Mouse (Mus musculus): ENCODE measurements around the gene Ppp1r37. TPM values are rescaled to one million over a fixed set of nuclear protein-coding genes. Genes with fewer than 3 reads are reported as not detected.

Ppp1r37 gene
- polyA plus RNA-seq, 1 experiment from 2014 or later, result 18.3 TPM

GRCm38 (mm10) chr7:19506969-19507611 lies 55.8 kb downstream of the Ppp1r37 start:
- Histone ChIP-seq H3K4me1 (replicated peaks) (peaks cover 17% of the 10 kb centered on the region), H3K4me2 (replicated peaks) (peak overlapping the region; percentile 97), H3K36me3 (no peaks in the 10 kb centered on the region), H3K9me3 (no peaks in the 10 kb centered on the region), H3K9ac (peak overlapping the region; percentile 65), H3K27ac (peak overlapping the region; percentile 17; the same call in 1 of the 2 replicates), H3K27me3 (replicated peaks) (no peaks in the 10 kb centered on the region), H3K4me3 (replicated peaks) (peak overlapping the region; percentile 89)
- WGBS, result 2% methylated on average over 68 of the region's 71 CpGs
- ATAC-seq, result no peak

DNA sequence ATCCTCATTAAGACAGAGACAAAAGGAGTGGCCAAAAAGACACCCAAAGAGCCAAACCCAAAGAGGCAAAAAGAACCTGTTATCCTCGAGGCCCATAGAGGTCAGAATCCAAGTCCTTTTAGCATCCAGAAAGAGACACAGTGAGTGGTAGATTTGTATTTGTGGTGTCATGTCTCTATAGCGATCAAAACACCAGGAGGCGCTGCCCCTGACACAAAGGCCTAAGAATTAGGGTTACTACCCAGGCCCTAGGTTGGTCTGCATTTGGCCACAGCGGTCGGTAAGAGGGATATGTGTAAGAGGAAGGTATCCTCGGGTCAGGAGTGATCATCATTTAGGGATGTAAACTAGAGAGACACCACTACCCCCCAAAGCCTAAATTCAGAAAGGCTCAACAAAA lies 56.5 kb downstream of the Ppp1r37 start:
- WGBS, result 39% methylated on average over 6 of the region's 6 CpGs
- Histone ChIP-seq H3K4me1 (replicated peaks) (peaks cover 17% of the 10 kb centered on the region), H3K36me3 (no peaks in the 10 kb centered on the region), H3K27ac (no peak overlapping the region), H3K9me3 (no peaks in the 10 kb centered on the region), H3K9ac (no peak overlapping the region), H3K4me3 (replicated peaks) (peak overlapping the region; percentile 89), H3K27me3 (replicated peaks) (no peaks in the 10 kb centered on the region), H3K4me2 (replicated peaks) (peak overlapping the region; percentile 97)
- ATAC-seq, result no peak

DNA sequence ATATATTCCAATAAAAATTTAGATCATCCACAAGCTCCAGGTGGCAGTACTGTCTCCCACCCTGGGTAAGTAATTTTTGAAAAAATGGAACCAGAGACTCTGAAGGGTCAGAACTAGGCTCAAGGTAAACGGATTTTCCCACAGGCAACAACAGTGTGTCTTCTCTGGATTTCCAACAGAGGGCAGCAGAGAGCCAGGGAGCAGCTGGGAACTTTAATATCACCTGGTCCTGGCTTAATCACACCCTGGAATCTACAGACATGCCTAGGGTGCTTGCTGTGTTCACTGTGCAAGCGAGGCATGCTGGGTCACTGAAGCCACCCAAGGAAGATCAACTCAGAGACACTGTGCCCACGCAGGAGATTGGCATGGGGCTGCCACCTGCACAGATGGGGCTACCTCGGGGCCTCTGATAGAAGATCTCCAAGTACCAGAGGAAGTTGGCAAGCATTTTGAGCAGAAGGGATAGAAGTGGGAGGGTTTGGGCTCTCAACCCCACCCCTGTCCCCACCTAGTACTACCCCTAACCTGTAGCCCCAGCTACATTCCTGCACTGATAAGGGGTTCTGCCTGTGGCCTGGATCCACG lies 59.3 kb downstream of the Ppp1r37 start:
- Histone ChIP-seq H3K4me2 (replicated peaks) (no peak overlapping the region), H3K27me3 (replicated peaks) (no peaks in the 10 kb centered on the region), H3K36me3 (no peaks in the 10 kb centered on the region), H3K4me1 (replicated peaks) (peaks cover 14% of the 10 kb centered on the region; the same call in 1 of the 2 replicates), H3K9me3 (no peaks in the 10 kb centered on the region), H3K27ac (no peak overlapping the region), H3K4me3 (replicated peaks) (no peak overlapping the region), H3K9ac (no peak overlapping the region)
- ATAC-seq, result 0 out of 2 replicates have a peak, but pooled peaks have one; percentile 3
- 28% methylated on average over 5 of the region's 5 CpGs for WGBS

DNA sequence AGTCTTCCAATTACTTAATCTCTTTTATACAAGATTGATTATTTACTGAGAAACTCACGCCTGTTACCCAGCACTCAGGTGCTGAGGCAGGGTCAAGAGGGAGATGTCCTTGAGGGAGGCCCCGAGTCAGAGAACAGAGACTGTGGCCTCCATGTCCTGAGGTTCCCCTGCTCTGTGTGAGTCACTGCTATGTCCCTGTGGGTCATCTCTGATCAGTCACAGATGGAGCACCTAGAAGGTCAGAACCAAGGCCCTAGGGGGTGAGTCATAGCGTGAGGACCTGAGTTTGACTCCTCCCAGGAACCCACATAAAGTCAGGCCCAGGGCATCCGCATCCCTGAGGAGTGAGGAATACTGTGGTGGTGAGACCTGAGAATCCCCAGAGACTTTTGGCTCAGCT lies 61.2 kb downstream of the Ppp1r37 start:
- Histone ChIP-seq H3K4me2 (replicated peaks) (no peak overlapping the region), H3K27ac (no peak overlapping the region)
- 78% methylated on average over 4 of the region's 4 CpGs for WGBS

GRCm38 (mm10) chr7:19500420-19501363 lies 62.2 kb downstream of the Ppp1r37 start:
- Histone ChIP-seq H3K27ac (no peak overlapping the region), H3K4me1 (replicated peaks) (0 out of 2 replicates have a peak, but pooled peaks cover 2% of the 10 kb centered on the region), H3K9me3 (no peaks in the 10 kb centered on the region), H3K9ac (no peak overlapping the region), H3K4me3 (replicated peaks) (no peak overlapping the region), H3K27me3 (replicated peaks) (no peaks in the 10 kb centered on the region), H3K4me2 (replicated peaks) (no peak overlapping the region), H3K36me3 (no peaks in the 10 kb centered on the region)
- ATAC-seq, result no peak
- 67% methylated on average over 12 of the region's 12 CpGs for WGBS

More for the DNA sequence above, 61.2 kb downstream of the Ppp1r37 start:
- H3K4me1 ChIP-seq (replicated peaks), result peaks cover 3% of the 10 kb centered on the region; the same call in 1 of the 2 replicates
- no peak overlapping the region for H3K4me3 ChIP-seq (replicated peaks)
- no peak overlapping the region for H3K9ac ChIP-seq
- no peak for ATAC-seq
- no peaks in the 10 kb centered on the region for H3K36me3 ChIP-seq
- H3K9me3 ChIP-seq, result no peaks in the 10 kb centered on the region
- H3K27me3 ChIP-seq (replicated peaks), result no peaks in the 10 kb centered on the region

- WGBS, result 63% methylated on average over 4 of the region's 4 CpGs
- Histone ChIP-seq H3K9ac (no peak overlapping the region), H3K4me3 (replicated peaks) (no peak overlapping the region), H3K36me3 (no peaks in the 10 kb centered on the region), H3K27ac (no peak overlapping the region), H3K9me3 (no peaks in the 10 kb centered on the region), H3K4me2 (replicated peaks) (no peak overlapping the region), H3K27me3 (replicated peaks) (no peaks in the 10 kb centered on the region; the same call in 1 of the 2 replicates), H3K4me1 (replicated peaks) (0 out of 2 replicates have a peak, but pooled peaks cover 2% of the 10 kb centered on the region)
- ATAC-seq, result no peak
Observed at GRCm38 (mm10) chr7:19498326-19498725, 64.5 kb downstream of the Ppp1r37 start.

- H3K9ac ChIP-seq, result no peak overlapping the region
- no peak for ATAC-seq
- H3K4me1 ChIP-seq (replicated peaks), result peaks cover 8% of the 10 kb centered on the region
- no peak overlapping the region for H3K27ac ChIP-seq
- peaks cover 11% of the 10 kb centered on the region for H3K27me3 ChIP-seq (replicated peaks)
- WGBS, result 77% methylated on average over 5 of the region's 5 CpGs
- no peak overlapping the region for H3K4me3 ChIP-seq (replicated peaks)
- no peaks in the 10 kb centered on the region for H3K36me3 ChIP-seq
- no peak overlapping the region for H3K4me2 ChIP-seq (replicated peaks)
- H3K9me3 ChIP-seq, result no peaks in the 10 kb centered on the region
Observed at GRCm38 (mm10) chr7:19496214-19496555, 66.7 kb downstream of the Ppp1r37 start.

GRCm38 (mm10) chr7:19495521-19496213 lies 67.2 kb downstream of the Ppp1r37 start:
- no peak for ATAC-seq
- WGBS, result 55% methylated on average over 20 of the region's 20 CpGs
- Histone ChIP-seq H3K27me3 (replicated peaks) (peaks cover 17% of the 10 kb centered on the region), H3K36me3 (no peaks in the 10 kb centered on the region), H3K9me3 (no peaks in the 10 kb centered on the region), H3K9ac (no peak overlapping the region), H3K4me2 (replicated peaks) (no peak overlapping the region), H3K27ac (no peak overlapping the region), H3K4me3 (replicated peaks) (no peak overlapping the region), H3K4me1 (replicated peaks) (peaks cover 8% of the 10 kb centered on the region)

- peaks cover 8% of the 10 kb centered on the region for H3K4me1 ChIP-seq (replicated peaks)
- peaks cover 21% of the 10 kb centered on the region for H3K27me3 ChIP-seq (replicated peaks)
- ATAC-seq, result no peak
- no peak overlapping the region for H3K9ac ChIP-seq
- no peak overlapping the region for H3K4me3 ChIP-seq (replicated peaks)
- no peak overlapping the region for H3K4me2 ChIP-seq (replicated peaks)
- no peaks in the 10 kb centered on the region for H3K9me3 ChIP-seq
- 81% methylated on average over 25 of the region's 25 CpGs for WGBS
- no peaks in the 10 kb centered on the region for H3K36me3 ChIP-seq
- no peak overlapping the region for H3K27ac ChIP-seq
Observed at GRCm38 (mm10) chr7:19494751-19495474, 68.0 kb downstream of the Ppp1r37 start.

- Histone ChIP-seq H3K36me3 (no peaks in the 10 kb centered on the region), H3K27ac (no peak overlapping the region), H3K4me2 (replicated peaks) (peak overlapping the region; percentile 56), H3K4me3 (replicated peaks) (peak overlapping the region; percentile 23; the same call in 1 of the 2 replicates), H3K4me1 (replicated peaks) (peaks cover 10% of the 10 kb centered on the region), H3K9ac (peak overlapping the region; percentile 37; the same call in 1 of the 2 replicates), H3K27me3 (replicated peaks) (peaks cover 46% of the 10 kb centered on the region), H3K9me3 (no peaks in the 10 kb centered on the region)
- WGBS, result 3% methylated on average over 26 of the region's 26 CpGs
- no peak for ATAC-seq
Observed at GRCm38 (mm10) chr7:19491731-19492130, 71.1 kb downstream of the Ppp1r37 start.

DNA sequence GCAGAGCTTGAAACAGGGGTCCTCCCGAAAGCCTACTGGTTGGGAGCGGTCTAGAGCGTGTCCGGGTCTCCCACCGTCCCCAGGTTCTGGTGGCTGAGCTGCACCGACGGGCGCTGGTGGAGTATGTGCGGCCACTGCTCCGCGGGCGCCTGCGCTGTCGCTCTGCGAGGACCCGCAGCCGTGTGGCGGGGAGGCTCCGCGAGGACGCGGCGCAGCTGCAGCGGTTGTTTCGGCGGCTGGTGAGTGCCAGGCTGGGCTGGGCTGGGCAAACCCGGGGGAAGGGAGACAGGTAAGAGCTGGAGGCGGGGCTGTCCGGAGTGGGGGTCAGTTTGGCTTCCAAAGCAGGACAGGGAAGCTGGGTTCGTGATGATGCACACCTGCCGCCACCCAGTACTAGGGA lies 73.4 kb downstream of the Ppp1r37 start:
- Histone ChIP-seq H3K4me2 (replicated peaks) (peak overlapping the region; percentile 8; the same call in 1 of the 2 replicates), H3K27ac (no peak overlapping the region), H3K4me3 (replicated peaks) (0 out of 2 replicates have a peak overlapping the region, but pooled peaks have one; percentile 6), H3K9me3 (no peaks in the 10 kb centered on the region), H3K36me3 (no peaks in the 10 kb centered on the region), H3K9ac (no peak overlapping the region), H3K27me3 (replicated peaks) (peaks cover 46% of the 10 kb centered on the region), H3K4me1 (replicated peaks) (peaks cover 10% of the 10 kb centered on the region)
- 11% methylated on average over 31 of the region's 31 CpGs for WGBS
- no peak for ATAC-seq

Data from intestine, embryonic 15.5 days (tissue).